In the genomic region with DNA sequence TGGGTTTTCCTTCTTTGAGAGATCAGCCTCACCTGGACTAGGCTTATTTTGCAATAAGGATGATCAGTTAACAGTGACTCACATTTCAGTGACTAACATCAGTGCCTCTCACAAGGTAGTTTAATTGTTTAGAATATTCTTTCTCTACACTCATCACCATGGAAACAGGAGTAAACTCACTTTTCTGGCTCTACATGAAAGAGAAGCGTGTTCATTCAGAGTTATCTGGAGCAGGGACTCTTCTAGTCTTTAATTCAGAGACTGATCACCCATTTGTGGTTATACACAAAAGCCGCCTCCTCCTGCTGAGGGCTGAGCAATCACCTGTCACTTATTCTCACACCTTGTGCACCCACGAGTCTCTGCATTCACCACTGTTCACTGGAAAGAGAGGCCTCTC, we compare ENCODE assay signal across 27 mouse cellular contexts.
A peak's percentile ranks its signal among the peaks of the same experiment; 100 is the strongest.
DNase-seq lines count a peak whose midpoint lies in the region; ATAC-seq and TF ChIP-seq lines count a peak whose summit lies in the region.
"Had no signal": no experiment of that assay in that cellular context is flagged by ENCODE, and none has a peak within 500 bp of the region (broad histone marks: within the 10 kb centered on the region; RNA-seq: fewer than 3 reads in every experiment).

No protein-coding gene starts in this region.

- H3K9ac ChIP-seq in embryonic facial prominence, embryonic 14.5 days (ENCODE audit: low read depth, low read length): no peak overlapping the region
- no peak overlapping the region for H3K9ac ChIP-seq in hindbrain, postnatal 0 days (replicated peaks; ENCODE audit: low read length)
- no peak overlapping the region for H3K9ac ChIP-seq in hindbrain, embryonic 12.5 days
- H3K9ac ChIP-seq in stomach, embryonic 16.5 days (ENCODE audit: low read length): no peak overlapping the region
- H3K9ac ChIP-seq in kidney, embryonic 15.5 days: no peak overlapping the region
- H3K9ac ChIP-seq: forebrain, embryonic 15.5 days; heart, embryonic 15.5 days; hindbrain, embryonic 13.5 days; liver, embryonic 15.5 days; lung, embryonic 14.5 days; midbrain, embryonic 15.5 days; neural tube, embryonic 13.5 days had no signal

- H3K4me3 ChIP-seq in embryonic facial prominence, embryonic 14.5 days (ENCODE audit: low read depth, low read length): no peak overlapping the region
- H3K4me3 ChIP-seq in embryonic facial prominence, embryonic 10.5 days: no peak overlapping the region
- H3K4me3 ChIP-seq in hindbrain, postnatal 0 days (ENCODE audit: low read length): no peak overlapping the region
- H3K4me3 ChIP-seq in hindbrain, embryonic 12.5 days: no peak overlapping the region
- H3K4me3 ChIP-seq in stomach, embryonic 16.5 days (replicated peaks; ENCODE audit: low read length): no peak overlapping the region
- no peak overlapping the region for H3K4me3 ChIP-seq in kidney, embryonic 15.5 days (replicated peaks)
- H3K4me3 ChIP-seq: forebrain, embryonic 15.5 days; heart, embryonic 10.5 days; heart, embryonic 15.5 days; hindbrain, embryonic 13.5 days; liver, embryonic 15.5 days; midbrain, embryonic 15.5 days; neural tube, embryonic 13.5 days had no signal

- no peak overlapping the region for H3K4me2 ChIP-seq in embryonic facial prominence, embryonic 14.5 days (ENCODE audit: low read depth, low read length)
- H3K4me2 ChIP-seq in hindbrain, postnatal 0 days (ENCODE audit: low read depth, low read length): no peak overlapping the region
- H3K4me2 ChIP-seq in hindbrain, embryonic 12.5 days (replicated peaks): no peak overlapping the region
- H3K4me2 ChIP-seq in stomach, embryonic 16.5 days (ENCODE audit: low read depth, low read length): no peak overlapping the region
- no peak overlapping the region for H3K4me2 ChIP-seq in kidney, embryonic 15.5 days
- H3K4me2 ChIP-seq: forebrain, embryonic 15.5 days; heart, embryonic 15.5 days; hindbrain, embryonic 13.5 days; liver, embryonic 15.5 days; lung, embryonic 14.5 days; midbrain, embryonic 15.5 days; neural tube, embryonic 13.5 days had no signal

- DNase-seq in embryonic facial prominence, embryonic 14.5 days (ENCODE audit: low spot score): peak; percentile 76
- DNase-seq in embryonic facial prominence, embryonic 10.5 days (ENCODE audit: low spot score): no peak
- peak; percentile 2 for DNase-seq in hindbrain, postnatal 0 days (ENCODE audit: low spot score)
- no peak for DNase-seq in layer of hippocampus, postnatal 25 days (ENCODE audit: extremely low spot score in 1 of 2, low spot score in 1 of 2)
- DNase-seq: adrenal gland, adult 8-10 months; cerebellum, adult 18-20 months; cerebellum, postnatal 14 days; gastrocnemius, postnatal 14 days; heart, postnatal 36 days; kidney, adult 18-20 months; kidney, postnatal 4 days; lung, embryonic 14.5 days; lung, postnatal 14 days; right cerebral cortex, postnatal 4 days; thymus, postnatal 4 days had no signal

- H3K4me1 ChIP-seq in embryonic facial prominence, embryonic 14.5 days (ENCODE audit: control insufficient read depth, insufficient read depth, low read length): no peaks in the 10 kb centered on the region
- H3K4me1 ChIP-seq in embryonic facial prominence, embryonic 10.5 days: no peaks in the 10 kb centered on the region
- no peaks in the 10 kb centered on the region for H3K4me1 ChIP-seq in hindbrain, postnatal 0 days (ENCODE audit: insufficient read depth, low read length)
- no peaks in the 10 kb centered on the region for H3K4me1 ChIP-seq in hindbrain, embryonic 12.5 days
- H3K4me1 ChIP-seq in stomach, embryonic 16.5 days (ENCODE audit: control insufficient read depth, insufficient read depth, low read length): no peaks in the 10 kb centered on the region
- no peaks in the 10 kb centered on the region for H3K4me1 ChIP-seq in kidney, embryonic 15.5 days
- H3K4me1 ChIP-seq: forebrain, embryonic 15.5 days; heart, embryonic 10.5 days; heart, embryonic 15.5 days; hindbrain, embryonic 13.5 days; liver, embryonic 15.5 days; midbrain, embryonic 15.5 days; neural tube, embryonic 13.5 days had no signal

- H3K27me3 ChIP-seq in embryonic facial prominence, embryonic 14.5 days (replicated peaks; ENCODE audit: control insufficient read depth, insufficient read depth, low read length): no peaks in the 10 kb centered on the region
- no peaks in the 10 kb centered on the region for H3K27me3 ChIP-seq in embryonic facial prominence, embryonic 10.5 days (replicated peaks; ENCODE audit: low read depth, poor library complexity, severe bottlenecking)
- no peaks in the 10 kb centered on the region for H3K27me3 ChIP-seq in hindbrain, postnatal 0 days (ENCODE audit: insufficient read depth, low read length)
- H3K27me3 ChIP-seq in hindbrain, embryonic 12.5 days: no peaks in the 10 kb centered on the region
- no peaks in the 10 kb centered on the region for H3K27me3 ChIP-seq in stomach, embryonic 16.5 days (ENCODE audit: control insufficient read depth, insufficient read depth, low read length)
- H3K27me3 ChIP-seq in kidney, embryonic 15.5 days: no peaks in the 10 kb centered on the region
- H3K27me3 ChIP-seq: forebrain, embryonic 15.5 days; heart, embryonic 15.5 days; hindbrain, embryonic 13.5 days; liver, embryonic 15.5 days; midbrain, embryonic 15.5 days; neural tube, embryonic 13.5 days had no signal

- peaks cover under 1% of the 10 kb centered on the region; the same call in 1 of the 2 replicates for H3K9me3 ChIP-seq in embryonic facial prominence, embryonic 14.5 days (ENCODE audit: control insufficient read depth, low read length)
- no peaks in the 10 kb centered on the region for H3K9me3 ChIP-seq in embryonic facial prominence, embryonic 10.5 days
- no peaks in the 10 kb centered on the region for H3K9me3 ChIP-seq in hindbrain, postnatal 0 days (ENCODE audit: low read length)
- H3K9me3 ChIP-seq in hindbrain, embryonic 12.5 days (replicated peaks): no peaks in the 10 kb centered on the region
- H3K9me3 ChIP-seq in stomach, embryonic 16.5 days (replicated peaks; ENCODE audit: control insufficient read depth, low read length): no peaks in the 10 kb centered on the region
- no peaks in the 10 kb centered on the region for H3K9me3 ChIP-seq in kidney, embryonic 15.5 days (replicated peaks)
- H3K9me3 ChIP-seq: forebrain, embryonic 15.5 days; heart, embryonic 10.5 days; heart, embryonic 15.5 days; hindbrain, embryonic 13.5 days; liver, embryonic 15.5 days; midbrain, embryonic 15.5 days; neural tube, embryonic 13.5 days had no signal

- H3K36me3 ChIP-seq in embryonic facial prominence, embryonic 14.5 days (ENCODE audit: control insufficient read depth, insufficient read depth, low read length): no peaks in the 10 kb centered on the region
- no peaks in the 10 kb centered on the region for H3K36me3 ChIP-seq in embryonic facial prominence, embryonic 10.5 days (replicated peaks)
- H3K36me3 ChIP-seq in hindbrain, postnatal 0 days (ENCODE audit: insufficient read depth, low read length): no peaks in the 10 kb centered on the region
- no peaks in the 10 kb centered on the region for H3K36me3 ChIP-seq in hindbrain, embryonic 12.5 days
- no peaks in the 10 kb centered on the region for H3K36me3 ChIP-seq in stomach, embryonic 16.5 days (ENCODE audit: control insufficient read depth, insufficient read depth, low read length)
- H3K36me3 ChIP-seq in kidney, embryonic 15.5 days: no peaks in the 10 kb centered on the region
- H3K36me3 ChIP-seq: forebrain, embryonic 15.5 days; heart, embryonic 10.5 days; heart, embryonic 15.5 days; hindbrain, embryonic 13.5 days; liver, embryonic 15.5 days; midbrain, embryonic 15.5 days; neural tube, embryonic 13.5 days had no signal

- no peak overlapping the region for H3K27ac ChIP-seq in embryonic facial prominence, embryonic 14.5 days (replicated peaks; ENCODE audit: low read depth, low read length)
- H3K27ac ChIP-seq in embryonic facial prominence, embryonic 10.5 days (replicated peaks): no peak overlapping the region
- H3K27ac ChIP-seq in hindbrain, postnatal 0 days: no peak overlapping the region
- H3K27ac ChIP-seq in hindbrain, embryonic 12.5 days: no peak overlapping the region
- H3K27ac ChIP-seq in stomach, embryonic 16.5 days (ENCODE audit: low read length): no peak overlapping the region
- H3K27ac ChIP-seq in kidney, embryonic 15.5 days: no peak overlapping the region
- H3K27ac ChIP-seq: forebrain, embryonic 15.5 days; heart, embryonic 10.5 days; heart, embryonic 15.5 days; hindbrain, embryonic 13.5 days; kidney, postnatal 0 days; liver, embryonic 15.5 days; midbrain, embryonic 15.5 days; neural tube, embryonic 13.5 days had no signal

- no peak for TF ChIP-seq CTCF in hindbrain, postnatal 0 days (IDR thresholded peaks at IDR 0.05; ENCODE audit: low read depth)

- ATAC-seq in embryonic facial prominence, embryonic 14.5 days (ENCODE audit: low read depth): peak; percentile 90
- no peak for ATAC-seq in hindbrain, postnatal 0 days
- no peak for ATAC-seq in hindbrain, embryonic 12.5 days (ENCODE audit: low FRiP score)
- peak; percentile 76 for ATAC-seq in activated CD4-positive, CD25-positive, alpha-beta regulatory T cell, adult 4 months
- peak; percentile 40; the same call in 1 of the 2 replicates for ATAC-seq in stomach, embryonic 16.5 days (ENCODE audit: insufficient read depth, low FRiP score)
- ATAC-seq in kidney, embryonic 15.5 days (replicated peaks; ENCODE audit: low FRiP score): no peak
- ATAC-seq: forebrain, embryonic 15.5 days; midbrain, embryonic 15.5 days had no signal

- 74% methylated on average over 3 of the region's 3 CpGs for WGBS in embryonic facial prominence, embryonic 14.5 days
- 88% methylated on average over 3 of the region's 3 CpGs for whole genome bisulfite sequencing in embryonic facial prominence, embryonic 10.5 days
- 83% methylated on average over 3 of the region's 3 CpGs for WGBS in hindbrain, postnatal 0 days
- 73% methylated on average over 3 of the region's 3 CpGs for WGBS in hindbrain, embryonic 12.5 days
- 64% methylated on average over 3 of the region's 3 CpGs for WGBS in stomach, embryonic 16.5 days
- WGBS in kidney, embryonic 15.5 days: 77% methylated on average over 3 of the region's 3 CpGs

Comparison
In these comparisons a context has a peak if more than half of its experiments do, and no peak if none do; other contexts are left out.
1. DNase-seq: peak in embryonic facial prominence, embryonic 14.5 days (single experiment) and hindbrain, postnatal 0 days (single experiment); none in embryonic facial prominence, embryonic 10.5 days (single experiment) and layer of hippocampus, postnatal 25 days (0 of 2).
2. ATAC-seq: peak in embryonic facial prominence, embryonic 14.5 days (single experiment), activated CD4-positive, CD25-positive, alpha-beta regulatory T cell, adult 4 months (single experiment) and stomach, embryonic 16.5 days (single experiment); none in hindbrain, postnatal 0 days (single experiment), hindbrain, embryonic 12.5 days (single experiment) and kidney, embryonic 15.5 days (single experiment).